Mouse (Mus musculus): ENCODE measurements around the gene Tcf20. TPM values are rescaled to one million over a fixed set of nuclear protein-coding genes. Genes with fewer than 3 reads are reported as not detected.

The Tcf20 gene
- polyA plus RNA-seq, 1 experiment = 20.0 TPM

- Histone ChIP-seq H3K27me3 (ENCODE audit: control insufficient read depth, insufficient read depth, low read length) (no peaks in the 10 kb centered on the region), H3K4me3 (ENCODE audit: low read depth, low read length) (no peak overlapping the region), H3K36me3 (ENCODE audit: control insufficient read depth, insufficient read depth, low read length) (no peaks in the 10 kb centered on the region), H3K27ac (ENCODE audit: insufficient read depth, low read depth, low read length) (peak overlapping the region; percentile 77), H3K4me1 (ENCODE audit: control insufficient read depth, insufficient read depth, insufficient read length, low read length) (peaks cover 9% of the 10 kb centered on the region)
- WGBS = 61% methylated on average over 6 of the region's 6 CpGs
- no peak for TF ChIP-seq POLR2A (IDR thresholded peaks at IDR 0.05; ENCODE audit: low read depth, low read length)
Measured at GRCm38 (mm10) chr15:83009532-83009931, 21.9 kb upstream of the Tcf20 start.

- Histone ChIP-seq H3K27me3 (ENCODE audit: control insufficient read depth, insufficient read depth, low read length) (no peaks in the 10 kb centered on the region), H3K36me3 (ENCODE audit: control insufficient read depth, insufficient read depth, low read length) (no peaks in the 10 kb centered on the region), H3K4me3 (ENCODE audit: low read depth, low read length) (no peak overlapping the region), H3K27ac (ENCODE audit: insufficient read depth, low read depth, low read length) (peak overlapping the region; percentile 77), H3K4me1 (ENCODE audit: control insufficient read depth, insufficient read depth, insufficient read length, low read length) (peaks cover 9% of the 10 kb centered on the region)
- 22% methylated on average over 13 of the region's 13 CpGs for WGBS
- TF ChIP-seq POLR2A (IDR thresholded peaks at IDR 0.05; ENCODE audit: low read depth, low read length) = no peak
- TF ChIP-seq CTCF (IDR thresholded peaks at IDR 0.05; ENCODE audit: extremely low read depth, insufficient read length, insufficient replicate concordance, low read depth, low read length) = no peak
Measured at GRCm38 (mm10) chr15:83008761-83009423, 21.2 kb upstream of the Tcf20 start.

- Histone ChIP-seq H3K27ac (ENCODE audit: insufficient read depth, low read depth, low read length) (no peak overlapping the region), H3K4me1 (ENCODE audit: control insufficient read depth, insufficient read depth, insufficient read length, low read length) (peaks cover 9% of the 10 kb centered on the region), H3K36me3 (ENCODE audit: control insufficient read depth, insufficient read depth, low read length) (no peaks in the 10 kb centered on the region), H3K27me3 (ENCODE audit: control insufficient read depth, insufficient read depth, low read length) (no peaks in the 10 kb centered on the region), H3K4me3 (ENCODE audit: low read depth, low read length) (no peak overlapping the region)
- TF ChIP-seq CTCF (IDR thresholded peaks at IDR 0.05; ENCODE audit: extremely low read depth, insufficient read length, insufficient replicate concordance, low read depth, low read length) (no peak), POLR2A (IDR thresholded peaks at IDR 0.05; ENCODE audit: low read depth, low read length) (no peak)
- WGBS = 38% methylated on average over 15 of the region's 15 CpGs
Measured at GRCm38 (mm10) chr15:83007346-83007920, 19.8 kb upstream of the Tcf20 start.

GRCm38 (mm10) chr15:83002665-83003548 lies 15.2 kb upstream of the Tcf20 start:
- no peak overlapping the region for H3K27ac ChIP-seq (ENCODE audit: insufficient read depth, low read depth, low read length)
- H3K4me1 ChIP-seq (ENCODE audit: control insufficient read depth, insufficient read depth, insufficient read length, low read length) = peaks cover 3% of the 10 kb centered on the region; the same call in 1 of the 2 replicates
- H3K27me3 ChIP-seq (ENCODE audit: control insufficient read depth, insufficient read depth, low read length) = no peaks in the 10 kb centered on the region
- TF ChIP-seq CTCF (IDR thresholded peaks at IDR 0.05; ENCODE audit: extremely low read depth, insufficient read length, insufficient replicate concordance, low read depth, low read length) = no peak
- TF ChIP-seq POLR2A (IDR thresholded peaks at IDR 0.05; ENCODE audit: low read depth, low read length) = no peak
- no peaks in the 10 kb centered on the region for H3K36me3 ChIP-seq (ENCODE audit: control insufficient read depth, insufficient read depth, low read length)
- no peak overlapping the region for H3K4me3 ChIP-seq (ENCODE audit: low read depth, low read length)
- WGBS = 67% methylated on average over 12 of the region's 12 CpGs

GRCm38 (mm10) chr15:82998811-82999221 lies 11.1 kb upstream of the Tcf20 start:
- WGBS = 76% methylated on average over 6 of the region's 6 CpGs
- H3K27ac ChIP-seq (ENCODE audit: insufficient read depth, low read depth, low read length) = no peak overlapping the region
- H3K36me3 ChIP-seq (ENCODE audit: control insufficient read depth, insufficient read depth, low read length) = no peaks in the 10 kb centered on the region
- peak; percentile 22; the same call in 1 of the 2 replicates for TF ChIP-seq POLR2A (IDR thresholded peaks at IDR 0.05; ENCODE audit: low read depth, low read length)
- no peak for TF ChIP-seq CTCF (IDR thresholded peaks at IDR 0.05; ENCODE audit: extremely low read depth, insufficient read length, insufficient replicate concordance, low read depth, low read length)
- no peak overlapping the region for H3K4me3 ChIP-seq (ENCODE audit: low read depth, low read length)
- H3K27me3 ChIP-seq (ENCODE audit: control insufficient read depth, insufficient read depth, low read length) = no peaks in the 10 kb centered on the region
- 0 out of 2 replicates have a peak, but pooled peaks cover 3% of the 10 kb centered on the region for H3K4me1 ChIP-seq (ENCODE audit: control insufficient read depth, insufficient read depth, insufficient read length, low read length)

GRCm38 (mm10) chr15:82996431-82996830 lies 8.8 kb upstream of the Tcf20 start:
- no peak overlapping the region for H3K27ac ChIP-seq (ENCODE audit: insufficient read depth, low read depth, low read length)
- H3K4me1 ChIP-seq (ENCODE audit: control insufficient read depth, insufficient read depth, insufficient read length, low read length) = 0 out of 2 replicates have a peak, but pooled peaks cover 3% of the 10 kb centered on the region
- no peak overlapping the region for H3K4me3 ChIP-seq (ENCODE audit: low read depth, low read length)
- no peak for TF ChIP-seq POLR2A (IDR thresholded peaks at IDR 0.05; ENCODE audit: low read depth, low read length)
- TF ChIP-seq CTCF (IDR thresholded peaks at IDR 0.05; ENCODE audit: extremely low read depth, insufficient read length, insufficient replicate concordance, low read depth, low read length) = no peak
- no peaks in the 10 kb centered on the region for H3K27me3 ChIP-seq (ENCODE audit: control insufficient read depth, insufficient read depth, low read length)
- no peaks in the 10 kb centered on the region for H3K36me3 ChIP-seq (ENCODE audit: control insufficient read depth, insufficient read depth, low read length)

- 61% methylated on average over 7 of the region's 7 CpGs for WGBS
- H3K27me3 ChIP-seq (ENCODE audit: control insufficient read depth, insufficient read depth, low read length) = no peaks in the 10 kb centered on the region
- no peak for TF ChIP-seq CTCF (IDR thresholded peaks at IDR 0.05; ENCODE audit: extremely low read depth, insufficient read length, insufficient replicate concordance, low read depth, low read length)
- no peak for TF ChIP-seq POLR2A (IDR thresholded peaks at IDR 0.05; ENCODE audit: low read depth, low read length)
- 0 out of 2 replicates have a peak, but pooled peaks cover 3% of the 10 kb centered on the region for H3K4me1 ChIP-seq (ENCODE audit: control insufficient read depth, insufficient read depth, insufficient read length, low read length)
- no peak overlapping the region for H3K27ac ChIP-seq (ENCODE audit: insufficient read depth, low read depth, low read length)
- no peak overlapping the region for H3K4me3 ChIP-seq (ENCODE audit: low read depth, low read length)
- no peaks in the 10 kb centered on the region for H3K36me3 ChIP-seq (ENCODE audit: control insufficient read depth, insufficient read depth, low read length)
Measured at GRCm38 (mm10) chr15:82995239-82995638, 7.6 kb upstream of the Tcf20 start.

Data from small intestine, adult 2 months (tissue).